Mouse (Mus musculus) T-cell, adult 66 days (primary cell): Measurements from ENCODE around the gene Tgfb1i1. TPM values are rescaled to one million over a fixed set of nuclear protein-coding genes. Genes with fewer than 3 reads are reported as not detected.

Experiments
- total RNA-seq, 2 experiments: library from RNA; stranded (reverse); gene quantifications; 3 replicates in 1 of 2; 4 replicates in 1 of 2; pipeline ENCODE4 v1.2.4; 2023

Gene Tgfb1i1
- 1 to 10 TPM; 4.1 to 4.7 TPM for total RNA-seq

DNA sequence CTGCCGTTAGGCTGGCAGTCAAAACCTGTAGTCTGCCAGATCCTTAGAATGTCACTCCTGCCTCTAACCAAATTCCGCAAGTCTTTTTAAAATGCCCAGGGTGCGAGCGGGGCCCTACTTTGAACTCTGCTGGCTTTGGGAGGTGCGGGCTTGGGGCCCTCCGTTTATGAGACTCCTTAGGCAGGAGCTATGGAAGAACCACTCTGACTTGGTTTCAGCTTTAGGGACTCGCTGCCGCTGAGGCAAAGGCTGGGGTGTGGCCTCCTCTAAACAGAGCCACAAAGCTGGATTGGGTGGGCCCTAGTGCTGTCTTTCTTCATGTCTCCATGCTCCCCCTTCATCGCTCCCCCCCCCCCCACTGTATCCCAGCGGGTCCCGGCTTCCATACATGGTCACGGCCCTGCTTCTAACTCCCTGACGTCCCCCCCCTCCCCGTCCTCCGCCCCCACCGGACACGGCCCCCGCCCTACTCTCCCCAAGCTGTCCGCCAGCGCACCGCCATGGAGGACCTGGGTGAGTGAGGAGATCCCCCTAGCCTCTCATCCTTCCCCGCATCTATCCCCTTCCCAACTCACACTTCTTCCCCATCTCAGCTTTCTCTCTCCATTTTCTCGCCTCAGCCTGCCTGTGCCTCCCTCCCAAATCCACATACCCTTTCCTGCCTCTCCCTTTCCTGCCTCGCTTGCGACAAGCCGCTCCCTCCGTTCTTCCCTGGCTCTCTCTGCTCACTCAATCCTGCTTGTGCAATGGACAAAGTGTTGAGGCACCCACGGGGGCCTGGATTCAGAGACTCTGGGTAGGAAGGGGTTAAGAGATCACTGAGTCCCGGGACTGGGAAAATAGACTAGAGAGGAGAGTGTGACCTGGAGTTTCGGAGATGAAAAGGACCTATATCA lies at the start of gene Tgfb1i1:
Gene Tgfb1i1, plus strand, starts transcription at position 317 of the 896 bp plus-strand sequence.

GRCm38 (mm10) chr7:128206152-128206551 lies 40.5 kb upstream of the Tgfb1i1 start, which contains the start of gene Cox6a2:
TSS of gene Cox6a2 (minus strand) at chr7:128206387.

DNA sequence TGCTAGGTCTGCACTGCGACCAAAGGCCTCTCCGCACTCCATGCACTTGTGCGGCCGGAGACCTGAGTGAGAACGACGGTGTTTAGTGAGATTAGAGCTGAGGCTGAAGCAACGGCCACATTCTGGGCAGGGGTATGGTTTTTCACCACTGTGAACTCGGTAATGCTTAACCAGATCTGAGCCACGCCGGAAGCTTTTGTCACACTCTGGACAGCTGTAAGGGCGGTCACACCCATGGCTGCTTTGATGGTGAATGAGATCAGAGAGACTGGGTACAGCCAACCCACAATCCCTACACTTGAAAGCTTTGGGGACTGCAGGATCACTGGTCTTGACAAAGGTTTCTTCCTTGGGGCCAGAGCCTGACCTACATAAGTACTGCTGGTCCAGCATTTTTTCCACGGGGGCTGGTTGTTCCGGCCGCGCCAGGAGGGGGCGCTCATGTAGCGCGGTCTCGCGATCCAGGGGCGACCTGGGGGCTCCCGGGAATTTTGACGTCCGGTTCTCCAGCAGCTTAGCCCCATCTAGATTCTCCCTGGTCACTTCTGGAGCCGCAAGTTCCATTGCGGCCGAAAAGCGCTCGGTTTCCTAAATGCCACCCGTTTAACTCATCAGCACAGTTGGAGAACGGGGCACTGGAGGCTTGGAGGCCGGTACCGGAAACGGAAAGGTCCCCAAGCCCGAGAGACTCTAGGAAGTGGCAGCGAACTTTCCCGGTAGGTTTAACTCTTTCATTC lies 9.6 kb upstream of the Tgfb1i1 start, which contains the start of gene Armc5:
Gene Armc5, plus strand, starts transcription at position 487 of the 737 bp plus-strand sequence.

GRCm38 (mm10) chr7:128237927-128238778 lies 8.5 kb upstream of the Tgfb1i1 start, which contains the start of gene 9130023H24Rik:
TSS of gene 9130023H24Rik (minus strand) at chr7:128238031.

DNA sequence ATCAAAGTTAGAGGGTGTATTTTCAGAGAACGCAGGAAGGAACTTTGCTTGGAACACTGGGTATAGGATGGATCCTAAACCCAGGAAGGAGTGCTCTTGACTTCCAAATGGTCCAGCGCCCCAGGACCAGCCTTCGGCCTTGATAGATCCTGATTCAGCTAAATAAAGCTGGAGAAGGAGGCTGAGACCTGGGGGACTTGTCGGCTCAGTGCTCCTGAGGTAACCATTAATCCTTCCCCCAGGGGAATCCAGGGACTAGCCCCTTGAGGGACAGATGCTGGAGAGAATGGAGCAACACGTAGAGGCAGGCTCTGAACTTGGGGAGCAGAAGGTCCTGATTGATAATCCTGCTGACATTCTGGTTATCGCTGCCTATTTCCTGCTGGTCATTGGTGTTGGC lies 18.8 kb downstream of the Tgfb1i1 start, which contains the start of gene Slc5a2:
Gene Slc5a2, plus strand, starts transcription at position 247 of the 400 bp plus-strand sequence.

GRCm38 (mm10) chr7:128297617-128298480 lies 51.2 kb downstream of the Tgfb1i1 start, which contains the start of gene BC017158:
TSS of gene BC017158 (minus strand) at chr7:128298170.

Other genes starting within 250 kb of the Tgfb1i1 start
- gene Trim72, start 242.9 kb upstream of the Tgfb1i1 start, total RNA-seq: 1 to 10 TPM; 1.3 to 6.0 TPM
- 1 to 10 TPM in 1 of 2 experiments, under 1 TPM in 1; 0.83 to 2.7 TPM for gene Itgam, start 184.2 kb upstream of the Tgfb1i1 start, total RNA-seq
- gene Gm49368, start 184.1 kb upstream of the Tgfb1i1 start, total RNA-seq: not detected
- gene Itgax, start 117.3 kb upstream of the Tgfb1i1 start, total RNA-seq: 1 to 10 TPM; 1.4 to 5.0 TPM
- gene Itgad, start 92.4 kb upstream of the Tgfb1i1 start, total RNA-seq: 1 to 10 TPM; 4.5 to 5.0 TPM
- not detected for gene Cox6a2, start 40.4 kb upstream of the Tgfb1i1 start, total RNA-seq
- gene Armc5, start 9.5 kb upstream of the Tgfb1i1 start, total RNA-seq: 10 to 100 TPM; 24.1 to 25.7 TPM
- gene 9130023H24Rik, start 8.8 kb upstream of the Tgfb1i1 start, total RNA-seq: 1 to 10 TPM; 3.8 to 3.9 TPM
- under 1 TPM in 1 of 2 experiments, not detected in 1; 0.33 TPM for gene Slc5a2, start 18.8 kb downstream of the Tgfb1i1 start, total RNA-seq
- 10 to 100 TPM; 24.4 to 37.3 TPM for gene BC017158, start 51.4 kb downstream of the Tgfb1i1 start, total RNA-seq
- 100 to 1,000 TPM; 181 to 194 TPM for gene Rgs10, start 171.9 kb downstream of the Tgfb1i1 start, total RNA-seq
- 100 to 1,000 TPM; 136 to 141 TPM for gene Tial1, start 214.9 kb downstream of the Tgfb1i1 start, total RNA-seq